Mouse (Mus musculus) cerebellum, postnatal 25 days (tissue): Measurements from ENCODE around the gene Hypk.
A peak's percentile ranks its signal among the peaks of the same experiment; 100 is the strongest.

Experiments
- DNase-seq, 2 experiments: peaks; one replicate each; pipeline ENCODE4 v3.0.0; 2021; ENCODE audit warnings: mixed read lengths in 2 of 2

Gene Hypk

GRCm38 (mm10) chr2:121452990-121453389 is at the start of gene Hypk:
Hypk (plus strand) TSS chr2:121453290.
- DNase-seq, result no peak

GRCm38 (mm10) chr2:121403296-121403695 is 49.8 kb upstream of the Hypk start:
- DNase-seq, result no peak

GRCm38 (mm10) chr2:121408160-121408559 is 44.9 kb upstream of the Hypk start:
- peak; percentile 14 to 50 for DNase-seq

- no peak for DNase-seq
Measured at GRCm38 (mm10) chr2:121412843-121413386, 40.2 kb upstream of the Hypk start.

GRCm38 (mm10) chr2:121413387-121414042 is 39.6 kb upstream of the Hypk start, which contains the start of the genes Pdia3 and Catsper2:
Pdia3 (plus strand) TSS chr2:121413775.
Catsper2 (minus strand) TSS chr2:121413792.
- peak; percentile 97 for DNase-seq

- DNase-seq, result no peak
Measured at GRCm38 (mm10) chr2:121414139-121414685, 38.9 kb upstream of the Hypk start.

GRCm38 (mm10) chr2:121415103-121415502 is 38.0 kb upstream of the Hypk start:
- no peak for DNase-seq

GRCm38 (mm10) chr2:121415591-121415990 is 37.5 kb upstream of the Hypk start:
- DNase-seq, result no peak

- DNase-seq, result no peak
Measured at GRCm38 (mm10) chr2:121416356-121416755, 36.7 kb upstream of the Hypk start.

- DNase-seq, result no peak
Measured at GRCm38 (mm10) chr2:121418476-121418875, 34.6 kb upstream of the Hypk start.

GRCm38 (mm10) chr2:121423166-121423565 is 29.9 kb upstream of the Hypk start:
- no peak for DNase-seq

- no peak for DNase-seq
Measured at GRCm38 (mm10) chr2:121425890-121426289, 27.2 kb upstream of the Hypk start.

- no peak for DNase-seq
Measured at GRCm38 (mm10) chr2:121434854-121435253, 18.2 kb upstream of the Hypk start.

GRCm38 (mm10) chr2:121439746-121440145 is 13.3 kb upstream of the Hypk start:
- DNase-seq, result no peak

- DNase-seq, result no peak
Measured at GRCm38 (mm10) chr2:121440834-121441605, 12.1 kb upstream of the Hypk start.

- no peak for DNase-seq
Measured at GRCm38 (mm10) chr2:121441800-121442199, 11.3 kb upstream of the Hypk start.

GRCm38 (mm10) chr2:121442259-121443067 is 10.6 kb upstream of the Hypk start:
- DNase-seq, result peak; percentile 62 to 76

GRCm38 (mm10) chr2:121443068-121443349 is 10.1 kb upstream of the Hypk start:
- no peak for DNase-seq

- no peak for DNase-seq
Measured at GRCm38 (mm10) chr2:121444178-121444577, 8.9 kb upstream of the Hypk start, which contains the start of gene Ell3. Ell3 (minus strand) TSS chr2:121444278.

- no peak for DNase-seq
Measured at GRCm38 (mm10) chr2:121445117-121445516, 8.0 kb upstream of the Hypk start.

GRCm38 (mm10) chr2:121446506-121446905 is 6.6 kb upstream of the Hypk start:
- DNase-seq, result no peak

- DNase-seq, result no peak
Measured at GRCm38 (mm10) chr2:121447006-121447405, 6.1 kb upstream of the Hypk start.

- DNase-seq, result peak; percentile 19 to 37
Measured at GRCm38 (mm10) chr2:121448136-121448535, 5.0 kb upstream of the Hypk start.
